Mouse (Mus musculus): Measurements from ENCODE around the gene Lrrc58. TPM values are rescaled to one million over a fixed set of nuclear protein-coding genes. Genes with fewer than 3 reads are reported as not detected.

Lrrc58 gene
- polyA plus RNA-seq, 1 experiment from 2014 or later: 27.5 TPM

DNA sequence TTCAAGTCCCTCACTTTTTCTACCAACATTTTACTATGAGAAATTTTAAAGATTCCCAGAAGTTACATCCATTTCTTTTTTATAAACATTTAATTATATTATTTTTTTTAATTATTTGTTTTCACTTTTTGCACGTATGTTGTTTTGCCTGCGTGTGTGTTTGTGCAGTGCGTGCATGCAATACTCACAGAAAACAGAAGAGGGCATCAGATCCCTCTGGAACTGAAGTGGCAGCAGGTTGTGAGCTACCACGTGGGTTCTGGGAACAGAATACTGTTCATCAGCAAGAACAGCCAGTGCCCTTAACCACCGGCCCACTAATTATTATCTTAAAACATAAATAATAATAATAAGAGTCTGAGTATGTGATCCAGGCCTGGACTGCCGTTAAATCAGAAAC is 50.8 kb downstream of the Lrrc58 start:
- Histone ChIP-seq H3K27me3 (ENCODE audit: control insufficient read depth, insufficient read depth, low read length) (no peaks in the 10 kb centered on the region), H3K4me1 (replicated peaks; ENCODE audit: control insufficient read depth, insufficient read depth) (peaks cover 4% of the 10 kb centered on the region), H3K27ac (replicated peaks) (no peak overlapping the region), H3K4me3 (ENCODE audit: low read depth, low read length) (no peak overlapping the region), H3K4me2 (replicated peaks; ENCODE audit: low read depth) (no peak overlapping the region), H3K36me3 (ENCODE audit: control insufficient read depth, insufficient read depth, low read length) (no peaks in the 10 kb centered on the region), H3K9me3 (ENCODE audit: control insufficient read depth, low read length) (no peaks in the 10 kb centered on the region), H3K9ac (ENCODE audit: low read length) (no peak overlapping the region)
- ATAC-seq (ENCODE audit: low FRiP score, low TSS enrichment) (no peak), DNase-seq (ENCODE audit: low spot score) (no peak)
- TF ChIP-seq CTCF (IDR thresholded peaks at IDR 0.05; ENCODE audit: low read depth) (peak; percentile 30; the same call in 1 of the 2 replicates), EP300 (optimal IDR thresholded peaks at IDR 0.05) (no peak)
- 86% methylated on average over 6 of the region's 6 CpGs for WGBS

DNA sequence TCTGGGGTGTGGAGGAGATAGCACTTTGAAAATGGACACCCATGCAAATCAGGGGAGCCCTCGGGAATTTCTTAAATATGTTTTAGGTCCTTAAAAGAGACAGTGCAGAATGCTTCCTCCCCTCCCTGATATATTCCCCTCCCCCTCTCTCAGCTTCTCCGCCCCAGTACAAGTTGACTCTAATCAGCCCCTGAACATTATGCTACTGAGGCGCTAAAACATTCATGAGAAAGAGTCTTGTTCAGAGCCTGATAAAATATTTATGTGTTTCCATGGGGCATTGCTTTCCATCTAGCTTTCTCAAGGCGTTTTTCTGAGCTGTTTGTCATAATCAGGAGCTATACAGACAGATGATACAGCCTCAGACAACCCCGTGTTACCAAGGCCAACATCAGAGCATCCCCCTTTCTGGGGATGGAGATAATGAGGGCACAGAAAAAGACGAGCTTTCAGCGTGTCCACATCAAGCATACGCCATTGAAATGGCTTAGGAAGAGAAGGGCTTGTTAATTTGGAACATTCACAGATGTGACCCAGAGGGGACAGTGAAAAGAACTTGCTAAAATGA is 52.7 kb downstream of the Lrrc58 start:
- Histone ChIP-seq H3K4me3 (ENCODE audit: low read depth, low read length) (no peak overlapping the region), H3K36me3 (ENCODE audit: control insufficient read depth, insufficient read depth, low read length) (no peaks in the 10 kb centered on the region), H3K4me1 (replicated peaks; ENCODE audit: control insufficient read depth, insufficient read depth) (peaks cover 4% of the 10 kb centered on the region), H3K27ac (replicated peaks) (no peak overlapping the region), H3K4me2 (replicated peaks; ENCODE audit: low read depth) (no peak overlapping the region), H3K9me3 (ENCODE audit: control insufficient read depth, low read length) (no peaks in the 10 kb centered on the region), H3K9ac (ENCODE audit: low read length) (no peak overlapping the region), H3K27me3 (ENCODE audit: control insufficient read depth, insufficient read depth, low read length) (no peaks in the 10 kb centered on the region)
- DNase-seq (ENCODE audit: low spot score): no peak
- no peak for TF ChIP-seq EP300 (optimal IDR thresholded peaks at IDR 0.05)
- WGBS: 70% methylated on average over 8 of the region's 8 CpGs
- ATAC-seq (ENCODE audit: low FRiP score, low TSS enrichment): no peak

DNA sequence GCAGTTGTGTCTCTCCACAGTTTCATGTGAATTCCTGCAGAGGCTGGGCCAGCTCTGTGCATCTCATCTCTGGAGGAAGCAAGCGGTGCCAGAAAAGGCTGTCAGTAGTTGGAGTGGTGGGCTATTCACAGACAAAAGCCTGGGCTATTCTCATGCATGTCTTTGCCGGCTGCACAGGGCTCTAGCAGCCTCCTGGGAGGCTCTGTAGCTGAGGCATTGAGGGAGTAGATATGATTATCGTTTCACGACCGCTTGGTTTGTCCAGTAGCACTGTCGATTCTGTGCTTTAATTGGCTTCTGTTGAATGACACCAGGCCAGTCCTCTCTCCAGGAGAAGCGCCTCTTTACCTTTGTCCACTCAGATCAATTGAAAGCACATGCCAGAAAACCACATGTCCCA is 57.9 kb downstream of the Lrrc58 start:
- H3K4me2 ChIP-seq (replicated peaks; ENCODE audit: low read depth): no peak overlapping the region
- no peak overlapping the region for H3K27ac ChIP-seq (replicated peaks)
- TF ChIP-seq CTCF (IDR thresholded peaks at IDR 0.05; ENCODE audit: low read depth): no peak
- TF ChIP-seq EP300 (optimal IDR thresholded peaks at IDR 0.05): no peak
- WGBS: 62% methylated on average over 7 of the region's 7 CpGs
- H3K4me3 ChIP-seq (ENCODE audit: low read depth, low read length): no peak overlapping the region
- ATAC-seq (ENCODE audit: low FRiP score, low TSS enrichment) (no peak), DNase-seq (ENCODE audit: low spot score) (no peak)
- no peak overlapping the region for H3K9ac ChIP-seq (ENCODE audit: low read length)
- no peaks in the 10 kb centered on the region for H3K27me3 ChIP-seq (ENCODE audit: control insufficient read depth, insufficient read depth, low read length)
- H3K9me3 ChIP-seq (ENCODE audit: control insufficient read depth, low read length): no peaks in the 10 kb centered on the region
- no peaks in the 10 kb centered on the region for H3K4me1 ChIP-seq (replicated peaks; ENCODE audit: control insufficient read depth, insufficient read depth)
- no peaks in the 10 kb centered on the region for H3K36me3 ChIP-seq (ENCODE audit: control insufficient read depth, insufficient read depth, low read length)

DNA sequence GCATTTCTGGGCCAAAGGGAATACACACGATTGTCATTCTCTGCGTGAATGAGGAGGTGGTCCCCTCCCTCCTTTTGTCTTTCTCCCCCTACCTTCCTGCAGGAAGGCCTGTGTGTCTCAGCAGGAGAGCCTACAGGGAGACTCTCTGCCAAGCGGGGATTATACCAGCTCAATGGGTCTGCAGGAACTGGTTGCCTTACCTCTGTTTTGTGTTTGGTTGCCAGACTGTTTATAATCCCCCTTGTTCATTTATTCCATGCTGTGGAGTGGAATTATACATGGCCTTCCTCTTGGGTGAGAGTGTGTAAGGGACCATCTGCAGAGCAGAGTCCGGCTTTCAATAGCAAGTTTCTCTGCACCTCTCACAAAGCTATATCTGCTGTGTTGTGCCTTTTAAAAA is 58.9 kb downstream of the Lrrc58 start:
- Histone ChIP-seq H3K27me3 (ENCODE audit: control insufficient read depth, insufficient read depth, low read length) (no peaks in the 10 kb centered on the region), H3K27ac (replicated peaks) (no peak overlapping the region), H3K9me3 (ENCODE audit: control insufficient read depth, low read length) (no peaks in the 10 kb centered on the region), H3K4me1 (replicated peaks; ENCODE audit: control insufficient read depth, insufficient read depth) (no peaks in the 10 kb centered on the region), H3K36me3 (ENCODE audit: control insufficient read depth, insufficient read depth, low read length) (no peaks in the 10 kb centered on the region), H3K9ac (ENCODE audit: low read length) (no peak overlapping the region), H3K4me3 (ENCODE audit: low read depth, low read length) (no peak overlapping the region), H3K4me2 (replicated peaks; ENCODE audit: low read depth) (no peak overlapping the region)
- TF ChIP-seq CTCF (IDR thresholded peaks at IDR 0.05; ENCODE audit: low read depth): no peak
- TF ChIP-seq EP300 (optimal IDR thresholded peaks at IDR 0.05): no peak
- DNase-seq (ENCODE audit: low spot score): no peak
- WGBS: 57% methylated on average over 4 of the region's 4 CpGs
- no peak for ATAC-seq (ENCODE audit: low FRiP score, low TSS enrichment)

DNA sequence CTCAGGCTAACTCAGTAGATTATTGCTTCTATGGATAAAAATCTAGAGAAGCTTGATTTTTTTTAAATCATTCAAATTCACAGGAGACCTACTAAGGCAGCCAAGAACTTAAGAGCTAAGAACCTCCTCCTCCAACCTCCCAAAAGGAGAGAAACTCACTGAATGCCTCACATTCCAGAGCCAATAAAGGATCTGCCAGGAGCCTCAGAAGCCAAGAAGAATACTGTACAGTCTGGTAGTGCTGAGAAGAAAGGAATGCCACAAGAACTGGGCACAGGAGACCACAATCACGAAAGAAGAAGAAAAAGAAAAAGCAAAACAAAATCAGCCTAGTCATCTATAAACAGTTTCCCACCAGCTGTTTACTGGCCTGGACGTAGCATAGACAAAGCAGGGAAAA is 60.8 kb downstream of the Lrrc58 start:
- Histone ChIP-seq H3K36me3 (ENCODE audit: control insufficient read depth, insufficient read depth, low read length) (no peaks in the 10 kb centered on the region), H3K4me3 (ENCODE audit: low read depth, low read length) (no peak overlapping the region), H3K27ac (replicated peaks) (no peak overlapping the region), H3K4me2 (replicated peaks; ENCODE audit: low read depth) (no peak overlapping the region), H3K9me3 (ENCODE audit: control insufficient read depth, low read length) (no peaks in the 10 kb centered on the region), H3K27me3 (ENCODE audit: control insufficient read depth, insufficient read depth, low read length) (no peaks in the 10 kb centered on the region), H3K4me1 (replicated peaks; ENCODE audit: control insufficient read depth, insufficient read depth) (no peaks in the 10 kb centered on the region), H3K9ac (ENCODE audit: low read length) (no peak overlapping the region)
- WGBS: 57% methylated on average over 2 of the region's 2 CpGs
- DNase-seq (ENCODE audit: low spot score) (no peak), ATAC-seq (ENCODE audit: low FRiP score, low TSS enrichment) (no peak)
- TF ChIP-seq CTCF (IDR thresholded peaks at IDR 0.05; ENCODE audit: low read depth): no peak
- TF ChIP-seq EP300 (optimal IDR thresholded peaks at IDR 0.05): no peak

DNA sequence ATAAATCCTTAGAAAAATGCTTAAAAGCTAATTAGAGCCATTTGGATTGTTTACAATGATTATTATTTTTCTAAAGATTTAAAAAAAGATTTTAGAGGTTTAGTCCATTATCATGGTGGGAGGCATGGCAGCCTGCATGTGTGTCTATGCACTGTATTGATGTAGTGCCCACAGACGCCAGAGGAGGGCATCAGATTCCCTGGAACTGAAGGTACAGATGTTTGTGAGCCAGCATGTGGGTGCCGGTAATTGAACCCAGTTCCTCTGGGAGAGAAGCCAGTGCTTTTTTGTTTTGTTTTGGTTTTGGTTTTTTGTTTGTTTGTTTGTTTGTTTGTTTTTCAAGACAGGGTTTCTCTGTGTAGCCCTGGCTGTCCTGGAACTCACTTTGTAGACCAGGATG is 61.4 kb downstream of the Lrrc58 start:
- no peak for ATAC-seq (ENCODE audit: low FRiP score, low TSS enrichment)

More for the DNA sequence above, 61.4 kb downstream of the Lrrc58 start:
- Histone ChIP-seq H3K4me2 (replicated peaks; ENCODE audit: low read depth) (no peak overlapping the region), H3K36me3 (ENCODE audit: control insufficient read depth, insufficient read depth, low read length) (no peaks in the 10 kb centered on the region), H3K9ac (ENCODE audit: low read length) (no peak overlapping the region), H3K9me3 (ENCODE audit: control insufficient read depth, low read length) (no peaks in the 10 kb centered on the region), H3K4me3 (ENCODE audit: low read depth, low read length) (no peak overlapping the region), H3K27me3 (ENCODE audit: control insufficient read depth, insufficient read depth, low read length) (no peaks in the 10 kb centered on the region), H3K27ac (replicated peaks) (no peak overlapping the region), H3K4me1 (replicated peaks; ENCODE audit: control insufficient read depth, insufficient read depth) (no peaks in the 10 kb centered on the region)
- no peak for DNase-seq (ENCODE audit: low spot score)
- 0 out of 2 replicates have a peak, but pooled peaks have one; percentile 25 for TF ChIP-seq CTCF (IDR thresholded peaks at IDR 0.05; ENCODE audit: low read depth)
- TF ChIP-seq EP300 (optimal IDR thresholded peaks at IDR 0.05): no peak
- WGBS: 82% methylated on average over 2 of the region's 2 CpGs
